Mouse (Mus musculus) forebrain, embryonic 11.5 days (tissue): ENCODE results near the gene Arsa. TPM values are rescaled to one million over a fixed set of nuclear protein-coding genes. Genes with fewer than 3 reads are reported as not detected.
"Not testable (repeated sequence)": the region's sequence is repeated elsewhere in the genome, so short reads cannot be mapped to it uniquely, and the experiment has no call there.

Source experiments
- ATAC-seq: fragments of 200-750 bp; cut with Nextera tagmentation; replicated peaks from 2 replicates; pipeline ENCODE4 v1.8.0; 2017; ENCODE audit warnings: moderate TSS enrichment; ENCODE audit not compliant: low FRiP score
- DNase-seq: peaks from one replicate; pipeline ENCODE4 v3.0.0-alpha.2; 2017; ENCODE audit warnings: low spot score
- H3K27ac ChIP-seq: fragments of 300-500 bp; sonication (generic); 2 replicates; pipeline ENCODE4 v1.5.1; 2014; ENCODE audit warnings: low read depth, low read length
- H3K27me3 ChIP-seq: fragments of 300-500 bp; sonication (generic); 2 replicates; pipeline ENCODE4 v1.6.1; 2014; ENCODE audit warnings: mild to moderate bottlenecking, low read length, mixed read lengths; ENCODE audit not compliant: control insufficient read depth, insufficient read depth
- H3K36me3 ChIP-seq: fragments of 300-500 bp; sonication (generic); 2 replicates; pipeline ENCODE4 v1.6.1; 2014; ENCODE audit warnings: mild to moderate bottlenecking, low read length, moderate library complexity, mixed read lengths; ENCODE audit not compliant: control insufficient read depth, insufficient read depth
- H3K4me1 ChIP-seq: fragments of 300-500 bp; sonication (generic); replicated peaks from 2 replicates; pipeline ENCODE4 v1.6.1; 2014; ENCODE audit warnings: low read length, mixed read lengths; ENCODE audit not compliant: control insufficient read depth, insufficient read depth
- H3K4me2 ChIP-seq: fragments of 300-500 bp; sonication (generic); 2 replicates; pipeline ENCODE4 v1.6.1; 2014; ENCODE audit warnings: low read depth, mild to moderate bottlenecking, low read length, moderate library complexity, mixed read lengths; ENCODE audit not compliant: severe bottlenecking
- H3K4me3 ChIP-seq: fragments of 300-500 bp; sonication (generic); 2 replicates; pipeline ENCODE4 v1.5.1; 2014; ENCODE audit warnings: low read depth, low read length
- H3K9ac ChIP-seq: fragments of 300-500 bp; sonication (generic); 2 replicates; pipeline ENCODE4 v1.6.1; 2014; ENCODE audit warnings: low read length
- H3K9me3 ChIP-seq: fragments of 300-500 bp; sonication (generic); 2 replicates; pipeline ENCODE4 v1.6.1; 2016; ENCODE audit warnings: low read length, mixed read lengths; ENCODE audit not compliant: control insufficient read depth
- WGBS: fragments of 180-500 bp; shearing (Covaris S2); extraction: QIAGEN DNeasy Blood & Tissue Kit; methylation state at CpG from one replicate; pipeline ENCODE4 v1.1.7; 2014; 5-methylcytosine and 5-hydroxymethylcytosine counted together
- polyA plus RNA-seq: library from polyadenylated mRNA; unstranded; fragments of >200 nt; fragmentation: Nextera tagmentation; extraction: Ambion mirVana; gene quantifications from 2 replicates; pipeline ENCODE4 v1.2.1, GENCODE M21; 2014

Arsa gene
- polyA plus RNA-seq, 1 experiment from 2014 or later, result 10.6 TPM

- Histone ChIP-seq H3K27ac (no peak overlapping the region), H3K9me3 (no peaks in the 10 kb centered on the region), H3K4me2 (no peak overlapping the region), H3K4me1 (peaks cover 8% of the 10 kb centered on the region; the same call in 1 of the 2 replicates), H3K9ac (no peak overlapping the region), H3K36me3 (no peaks in the 10 kb centered on the region; the same call in 1 of the 2 replicates), H3K4me3 (no peak overlapping the region), H3K27me3 (no peaks in the 10 kb centered on the region)
- DNase-seq, result no peak
- ATAC-seq, result no peak
- WGBS, result 80% methylated on average over 4 of the region's 4 CpGs
Observed at GRCm38 (mm10) chr15:89432946-89433345, 44.3 kb downstream of the Arsa start.

- Histone ChIP-seq H3K9me3 (no peaks in the 10 kb centered on the region), H3K4me3 (no peak overlapping the region), H3K27ac (no peak overlapping the region), H3K27me3 (no peaks in the 10 kb centered on the region), H3K9ac (no peak overlapping the region), H3K36me3 (no peaks in the 10 kb centered on the region; the same call in 1 of the 2 replicates), H3K4me2 (no peak overlapping the region), H3K4me1 (peaks cover 8% of the 10 kb centered on the region; the same call in 1 of the 2 replicates)
- DNase-seq (no peak), ATAC-seq (no peak)
- 93% methylated on average over 6 of the region's 6 CpGs for WGBS
Observed at GRCm38 (mm10) chr15:89431806-89432205, 45.4 kb downstream of the Arsa start.

GRCm38 (mm10) chr15:89431271-89431670, 46.0 kb downstream of the Arsa start:
- H3K27me3 ChIP-seq, result no peaks in the 10 kb centered on the region
- H3K36me3 ChIP-seq, result no peaks in the 10 kb centered on the region; the same call in 1 of the 2 replicates
- H3K4me3 ChIP-seq, result no peak overlapping the region
- no peak overlapping the region for H3K4me2 ChIP-seq
- 84% methylated on average over 3 of the region's 3 CpGs for WGBS
- no peaks in the 10 kb centered on the region for H3K9me3 ChIP-seq
- H3K4me1 ChIP-seq, result peaks cover 8% of the 10 kb centered on the region; the same call in 1 of the 2 replicates
- DNase-seq, result no peak
- no peak for ATAC-seq
- no peak overlapping the region for H3K9ac ChIP-seq
- H3K27ac ChIP-seq, result no peak overlapping the region

GRCm38 (mm10) chr15:89430771-89431170, 46.5 kb downstream of the Arsa start:
- DNase-seq, H3K4me1 ChIP-seq, ATAC-seq, H3K4me2 ChIP-seq, H3K27me3 ChIP-seq, H3K9ac ChIP-seq, H3K9me3 ChIP-seq, H3K27ac ChIP-seq, H3K4me3 ChIP-seq, H3K36me3 ChIP-seq: not testable (repeated sequence)
- 87% methylated on average over 7 of the region's 9 CpGs for WGBS

GRCm38 (mm10) chr15:89430341-89430740, 46.9 kb downstream of the Arsa start:
- Histone ChIP-seq H3K27me3 (no peaks in the 10 kb centered on the region), H3K4me3 (peak overlapping the region; percentile 79), H3K36me3 (no peaks in the 10 kb centered on the region; the same call in 1 of the 2 replicates), H3K4me2 (peak overlapping the region; percentile 93), H3K4me1 (peaks cover 8% of the 10 kb centered on the region; the same call in 1 of the 2 replicates), H3K9ac (peak overlapping the region; percentile 79), H3K27ac (peak overlapping the region; percentile 93), H3K9me3 (no peaks in the 10 kb centered on the region)
- ATAC-seq (no peak), DNase-seq (no peak)
- WGBS, result 48% methylated on average over 6 of the region's 6 CpGs

GRCm38 (mm10) chr15:89429352-89430221, 47.6 kb downstream of the Arsa start, which contains the start of the genes C730034F03Rik, Gm44502 and Chkb:
Gene C730034F03Rik, plus strand, starts transcription at chr15:89429589.
Gene Gm44502, minus strand, starts transcription at chr15:89429696.
Gene Chkb, minus strand, starts transcription at chr15:89429908.
- peak within 1 kb of the TSS; percentile 93 for H3K4me2 ChIP-seq
- H3K9me3 ChIP-seq, result no peaks in the 10 kb centered on the region
- peaks cover 8% of the 10 kb centered on the region; the same call in 1 of the 2 replicates for H3K4me1 ChIP-seq
- H3K36me3 ChIP-seq, result no peaks in the 10 kb centered on the region; the same call in 1 of the 2 replicates
- ATAC-seq (peak; percentile 93), DNase-seq (peak; percentile 95)
- peak within 1 kb of the TSS; percentile 79 for H3K4me3 ChIP-seq
- no peaks in the 10 kb centered on the region for H3K27me3 ChIP-seq
- peak within 1 kb of the TSS; percentile 93 for H3K27ac ChIP-seq
- WGBS, result under 1% methylated on average over 59 of the region's 70 CpGs
- peak within 1 kb of the TSS; percentile 79 for H3K9ac ChIP-seq

- ATAC-seq (peak; percentile 67), DNase-seq (no peak)
- 5% methylated on average over 20 of the region's 22 CpGs for WGBS
- H3K36me3 ChIP-seq, result no peaks in the 10 kb centered on the region; the same call in 1 of the 2 replicates
- H3K9ac ChIP-seq, result peak overlapping the region; percentile 79
- peaks cover 8% of the 10 kb centered on the region; the same call in 1 of the 2 replicates for H3K4me1 ChIP-seq
- H3K4me3 ChIP-seq, result peak overlapping the region; percentile 79
- no peak overlapping the region for H3K27ac ChIP-seq
- no peaks in the 10 kb centered on the region for H3K27me3 ChIP-seq
- peak overlapping the region; percentile 93 for H3K4me2 ChIP-seq
- H3K9me3 ChIP-seq, result no peaks in the 10 kb centered on the region
Observed at GRCm38 (mm10) chr15:89428821-89429351, 48.3 kb downstream of the Arsa start.

- Histone ChIP-seq H3K27me3 (no peaks in the 10 kb centered on the region), H3K27ac (no peak overlapping the region), H3K4me1 (peaks cover 8% of the 10 kb centered on the region; the same call in 1 of the 2 replicates), H3K9me3 (no peaks in the 10 kb centered on the region), H3K36me3 (no peaks in the 10 kb centered on the region; the same call in 1 of the 2 replicates), H3K4me2 (peak overlapping the region; percentile 93), H3K4me3 (peak overlapping the region; percentile 79), H3K9ac (peak overlapping the region; percentile 79)
- 80% methylated on average over 19 of the region's 19 CpGs for WGBS
- ATAC-seq, result no peak
- no peak for DNase-seq
Observed at GRCm38 (mm10) chr15:89428136-89428790, 49.0 kb downstream of the Arsa start.
